25 mouse cellular contexts compared by ENCODE assay signal in the genomic region with DNA sequence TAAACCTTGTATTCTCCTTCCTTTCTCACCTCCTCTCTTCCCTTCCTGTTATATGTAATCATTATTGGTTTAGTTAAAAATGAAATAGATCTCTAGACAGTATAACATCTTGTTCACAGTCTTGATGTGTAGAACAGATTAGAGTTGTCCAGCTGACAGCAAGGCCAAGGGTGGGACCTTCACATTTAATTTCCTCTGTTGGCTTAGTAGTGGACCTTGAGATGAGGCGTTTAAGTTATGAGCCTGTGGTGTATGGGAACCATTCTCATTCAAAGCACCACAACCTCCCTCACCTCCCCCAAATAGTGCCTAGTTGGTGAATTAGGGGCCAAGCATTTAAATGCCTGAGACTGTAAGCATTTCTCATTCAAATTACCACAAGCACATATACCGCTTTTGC.
"Had no signal": no experiment of that assay in that cellular context is flagged by ENCODE, and none has a peak within 500 bp of the region (broad histone marks: within the 10 kb centered on the region; RNA-seq: fewer than 3 reads in every experiment).

No protein-coding gene starts in this region.

- DNase-seq: gastrocnemius, postnatal 14 days; gastrocnemius, postnatal 36 days; heart, adult 18-20 months; heart, postnatal 10 days; heart, postnatal 36 days; kidney, adult 18-20 months; kidney, adult 8-10 months; kidney, postnatal 10 days; kidney, postnatal 25 days; kidney, postnatal 4 days; liver; liver, embryonic 13.5 days had no signal

- H3K9me3 ChIP-seq: heart, embryonic 10.5 days; heart, embryonic 12.5 days; intestine, embryonic 15.5 days; limb, embryonic 10.5 days; limb, embryonic 12.5 days; liver, embryonic 13.5 days; liver, embryonic 15.5 days had no signal

- H3K36me3 ChIP-seq: heart, embryonic 10.5 days; intestine, embryonic 15.5 days; limb, embryonic 10.5 days; limb, embryonic 12.5 days; liver, embryonic 13.5 days; liver, embryonic 15.5 days had no signal

- H3K27ac ChIP-seq: heart, embryonic 10.5 days; hindbrain, embryonic 14.5 days; intestine, embryonic 15.5 days; layer of hippocampus, adult 2 months; left cerebral cortex, adult 2 months; limb, embryonic 10.5 days; limb, embryonic 12.5 days; liver, embryonic 13.5 days; liver, embryonic 15.5 days had no signal

- H3K4me2 ChIP-seq: heart, embryonic 12.5 days; hindbrain, embryonic 14.5 days; intestine, embryonic 15.5 days; limb, embryonic 12.5 days; liver, embryonic 11.5 days; liver, embryonic 13.5 days; liver, embryonic 15.5 days had no signal

- H3K9ac ChIP-seq: heart, embryonic 12.5 days; hindbrain, embryonic 14.5 days; intestine, embryonic 15.5 days; limb, embryonic 12.5 days; liver, embryonic 13.5 days; liver, embryonic 15.5 days had no signal

- ATAC-seq: hindbrain, embryonic 16.5 days; inflammation-experienced regulatory T-cells, adult 6 months; intestine, embryonic 15.5 days; intestine, postnatal 0 days had no signal

- H3K4me1 ChIP-seq: heart, embryonic 10.5 days; intestine, embryonic 15.5 days; limb, embryonic 10.5 days; limb, embryonic 12.5 days; liver, embryonic 15.5 days had no signal

- H3K4me3 ChIP-seq: heart, embryonic 10.5 days; heart, embryonic 12.5 days; intestine, embryonic 15.5 days; layer of hippocampus, adult 2 months; left cerebral cortex, adult 2 months; limb, embryonic 10.5 days; limb, embryonic 12.5 days; liver, embryonic 13.5 days; liver, embryonic 15.5 days had no signal

- H3K27me3 ChIP-seq: heart, embryonic 12.5 days; intestine, embryonic 15.5 days; limb, embryonic 12.5 days; liver, embryonic 13.5 days; liver, embryonic 15.5 days had no signal
